Mouse (Mus musculus) embryonic fibroblast, embryonic 13.5 days (primary cell): ENCODE results near the gene Omg.

ENCODE experiments used
- CTCF ChIP-seq: IDR thresholded peaks from 2 replicates; pipeline ENCODE4 v1.5.1; 2011; ENCODE audit warnings: mild to moderate bottlenecking, control low read depth, low read length, moderate library complexity, borderline replicate concordance; ENCODE audit not compliant: insufficient read depth
- POLR2A ChIP-seq: IDR thresholded peaks from 2 replicates; pipeline ENCODE4 v1.6.1; 2011; ENCODE audit warnings: low read depth, mild to moderate bottlenecking, control low read depth, low read length, moderate library complexity

DNA sequence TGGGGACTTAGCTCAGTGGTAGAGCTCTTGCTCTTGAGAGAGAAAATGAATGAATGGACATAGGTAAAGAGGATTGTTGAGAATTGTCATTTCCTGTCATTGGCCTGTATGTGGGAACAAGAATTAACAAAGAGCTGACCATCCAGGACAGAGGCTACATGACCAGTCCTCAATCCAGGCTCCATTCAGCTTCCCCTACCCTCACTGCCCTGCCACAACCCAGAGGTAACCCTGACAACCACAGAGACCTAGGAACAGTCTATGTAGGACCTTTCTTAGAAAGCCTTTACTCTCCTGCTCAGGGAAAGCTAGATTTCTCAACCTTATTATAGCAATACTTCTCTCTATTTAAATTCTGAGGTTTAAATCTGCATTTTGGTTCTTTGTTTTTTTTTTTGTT lies 16.9 kb upstream of the Omg start:
- no peak for TF ChIP-seq POLR2A
- no peak for TF ChIP-seq CTCF
